Mouse (Mus musculus) cerebellum, adult 2 months (tissue): ENCODE results near the gene Wnk4.

Experiments
- CTCF ChIP-seq: fragments of 200-500 bp; IDR thresholded peaks from 2 replicates; pipeline ENCODE4 v1.5.1; 2011; ENCODE audit warnings: low read depth, mild to moderate bottlenecking, control low read depth, low read length, moderate library complexity, borderline replicate concordance; ENCODE audit not compliant: insufficient read depth
- POLR2A ChIP-seq: fragments of 200-500 bp; IDR thresholded peaks from 2 replicates; pipeline ENCODE4 v1.6.1; 2011; ENCODE audit warnings: low read length, control low read depth, borderline replicate concordance; ENCODE audit not compliant: insufficient read depth

GRCm38 (mm10) chr11:101311083-101311482 is 50.7 kb downstream of the Wnk4 start:
- TF ChIP-seq CTCF (no peak), POLR2A (no peak)
